Mouse (Mus musculus) heart, adult 2 months (tissue): ENCODE measurements around the gene Gm49721.
"Not testable (repeated sequence)": the region's sequence is repeated elsewhere in the genome, so short reads cannot be mapped to it uniquely, and the experiment has no call there.

Source experiments
- EP300 ChIP-seq: fragments of 200-500 bp; IDR thresholded peaks from 2 replicates; pipeline ENCODE4 v1.6.1; 2011; ENCODE audit warnings: low read depth, low read length, control low read depth; ENCODE audit not compliant: insufficient read depth
- POLR2A ChIP-seq: fragments of 200-500 bp; IDR thresholded peaks from 2 replicates; pipeline ENCODE4 v1.6.1; 2011; ENCODE audit warnings: mild to moderate bottlenecking, low read depth, low read length, control low read depth; ENCODE audit not compliant: insufficient read depth

GRCm38 (mm10) chr17:6986118-6986517 lies 7.4 kb downstream of the Gm49721 start:
- TF ChIP-seq EP300, POLR2A: not testable (repeated sequence)
